Mouse (Mus musculus) right cerebral cortex, postnatal 4 days (tissue): Measurements from ENCODE around the gene Leap2.
"Not testable (repeated sequence)": the region's sequence is repeated elsewhere in the genome, so short reads cannot be mapped to it uniquely, and the experiment has no call there.

ENCODE experiments used
- DNase-seq: peaks from one replicate; pipeline ENCODE4 v3.0.0-alpha.2; 2022

The Leap2 gene

DNA sequence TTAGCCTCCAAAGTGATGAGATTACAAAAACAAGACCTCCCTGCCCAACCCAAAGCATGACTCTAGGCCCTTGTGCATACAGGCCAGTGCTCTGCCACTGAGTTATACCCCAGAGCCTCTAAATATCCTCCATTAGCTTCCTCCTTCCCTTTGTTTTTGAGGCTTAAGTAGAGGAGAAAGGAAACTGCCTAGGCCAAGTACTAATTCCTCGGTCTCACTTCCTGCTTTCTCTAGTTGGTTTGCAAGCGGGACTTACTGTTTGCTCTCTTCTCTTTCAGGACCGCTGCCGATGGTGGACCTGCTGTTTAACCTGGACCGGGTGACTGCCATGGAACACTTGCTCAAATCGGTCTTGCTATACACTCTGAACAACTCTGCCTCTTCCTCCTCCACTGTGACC, 13.4 kb upstream of the Leap2 start:
- DNase-seq, result no peak

DNA sequence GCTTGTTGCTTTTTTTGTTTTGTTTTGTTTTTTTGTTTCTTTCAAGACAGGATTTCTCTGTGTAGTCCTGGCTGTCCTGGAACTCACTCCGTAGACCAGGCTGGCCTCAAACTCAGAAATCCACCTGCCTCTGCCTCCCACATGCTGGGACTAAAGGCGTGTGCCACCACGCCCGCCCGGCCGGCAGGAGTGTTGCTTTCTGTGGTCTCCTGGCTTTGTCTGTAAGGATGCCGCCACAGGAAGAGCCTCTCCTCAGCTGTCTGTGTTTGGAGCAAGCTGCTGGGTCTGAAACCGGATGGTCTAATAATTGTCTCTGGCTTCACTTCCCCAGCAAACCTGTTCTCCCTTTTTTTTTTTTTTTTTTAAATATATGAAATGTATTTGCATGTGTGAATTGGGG, 12.5 kb upstream of the Leap2 start:
- DNase-seq, result no peak

GRCm38 (mm10) chr11:53433057-53433456, 10.1 kb upstream of the Leap2 start:
- no peak for DNase-seq

DNA sequence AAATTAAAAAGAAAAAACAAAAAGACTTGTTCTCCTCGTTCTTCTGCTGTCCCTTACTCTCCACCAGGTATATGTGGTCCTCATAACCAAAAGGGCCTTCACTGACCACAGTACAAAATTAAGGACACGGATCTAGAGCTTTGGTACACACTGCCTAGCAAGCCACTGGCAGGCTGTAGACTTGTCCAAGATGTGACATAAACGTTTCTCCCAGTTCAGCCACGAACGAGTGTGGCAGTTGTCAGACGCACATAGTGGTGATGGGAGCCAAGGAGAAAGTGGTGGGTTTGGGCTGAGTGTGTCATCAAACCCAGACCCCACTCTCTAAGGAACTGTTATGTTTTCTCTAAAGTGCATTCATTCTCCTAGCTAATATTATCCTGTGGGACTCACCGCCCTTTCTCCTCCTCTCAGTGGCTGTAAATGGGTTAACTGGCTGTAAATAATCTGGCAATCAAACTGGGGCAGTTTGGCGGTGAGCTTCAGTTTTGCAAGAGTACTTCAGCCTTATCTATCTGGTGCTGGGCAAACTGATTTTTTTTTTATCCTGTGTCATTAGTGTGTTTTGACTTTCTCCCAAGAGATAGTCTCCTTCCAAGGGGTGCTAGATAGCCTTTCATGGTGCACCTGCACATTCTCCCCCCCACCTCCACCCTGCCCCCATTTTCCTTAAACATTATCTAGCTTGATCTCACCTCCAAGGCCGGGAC, 8.5 kb upstream of the Leap2 start:
- DNase-seq, result no peak

DNA sequence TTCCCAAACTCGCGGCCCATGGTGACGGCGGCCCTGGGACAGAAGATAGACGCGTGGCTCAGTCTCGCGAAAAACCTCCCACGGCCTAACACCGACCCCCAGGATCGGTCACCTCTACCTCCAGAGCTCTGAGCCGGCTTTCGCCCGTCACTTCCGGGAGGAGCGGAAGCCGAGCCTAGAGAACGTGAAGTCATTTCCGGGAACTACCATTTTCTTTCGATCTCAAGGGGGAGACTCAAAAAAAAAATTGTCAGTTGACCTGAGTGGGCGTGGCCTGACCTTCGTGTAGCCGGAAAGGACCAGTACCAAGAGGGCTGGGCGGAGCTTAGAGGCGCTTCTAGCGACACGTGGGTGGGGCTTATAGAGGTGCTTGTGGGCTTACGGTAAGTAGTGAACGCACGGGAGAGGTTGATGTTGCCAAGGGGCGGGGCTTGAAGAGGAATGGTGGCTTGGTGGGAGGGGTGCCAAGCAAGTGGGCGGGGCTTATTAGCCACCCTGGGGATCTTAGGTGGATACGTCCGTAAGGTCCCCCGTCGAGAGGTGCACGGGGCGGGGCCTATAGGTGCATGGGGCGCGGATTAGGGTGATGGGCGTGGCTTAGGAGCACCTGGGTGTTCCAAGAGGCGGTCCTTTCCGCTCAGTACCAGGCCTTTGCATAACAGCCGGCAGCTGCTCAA, 7.8 kb upstream of the Leap2 start, which contains the start of the genes Uqcrq and Gdf9:
TSS of gene Uqcrq (minus strand) at position 162 of the 677 bp plus-strand sequence.
TSS of gene Gdf9 (plus strand) at position 354 of the 677 bp plus-strand sequence.
- DNase-seq, result peak; percentile 98

DNA sequence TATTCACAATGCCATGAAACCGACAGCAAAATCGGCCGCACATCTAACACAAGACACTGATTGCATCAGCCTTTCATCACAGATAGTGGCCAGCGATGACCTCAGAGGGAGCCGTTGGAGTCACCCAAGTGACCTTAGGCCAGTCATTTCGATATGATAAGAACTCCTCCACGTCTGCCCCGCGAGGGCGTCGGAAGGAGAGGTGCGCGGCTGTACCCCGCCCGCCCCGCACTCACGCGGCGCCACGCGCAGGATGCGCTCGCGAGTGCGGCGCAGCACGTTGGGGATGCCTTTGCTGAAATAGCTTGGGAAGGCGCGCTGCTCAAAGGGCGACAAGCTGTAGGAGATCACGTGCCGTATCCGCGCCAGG, 7.3 kb upstream of the Leap2 start:
- DNase-seq, result peak; percentile 31

DNA sequence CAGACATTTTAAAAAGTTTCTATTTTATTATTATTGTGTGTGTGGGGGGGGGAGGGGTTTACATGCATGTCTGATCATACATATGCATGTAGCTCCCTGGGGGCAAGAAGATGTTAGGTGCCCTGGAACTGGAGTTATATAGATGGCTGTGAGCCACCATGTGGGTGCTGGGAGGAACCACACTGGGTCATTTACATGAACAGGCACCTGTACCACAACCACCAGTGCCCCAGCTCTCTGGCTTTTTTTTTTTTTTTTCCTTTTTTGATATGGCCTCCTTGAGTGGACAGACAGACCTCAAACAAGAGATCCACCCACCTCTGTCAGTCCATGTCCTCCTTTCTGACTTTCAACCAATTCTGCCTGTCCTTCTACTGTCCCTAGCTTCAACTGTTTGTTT, 6.2 kb upstream of the Leap2 start:
- no peak for DNase-seq

DNA sequence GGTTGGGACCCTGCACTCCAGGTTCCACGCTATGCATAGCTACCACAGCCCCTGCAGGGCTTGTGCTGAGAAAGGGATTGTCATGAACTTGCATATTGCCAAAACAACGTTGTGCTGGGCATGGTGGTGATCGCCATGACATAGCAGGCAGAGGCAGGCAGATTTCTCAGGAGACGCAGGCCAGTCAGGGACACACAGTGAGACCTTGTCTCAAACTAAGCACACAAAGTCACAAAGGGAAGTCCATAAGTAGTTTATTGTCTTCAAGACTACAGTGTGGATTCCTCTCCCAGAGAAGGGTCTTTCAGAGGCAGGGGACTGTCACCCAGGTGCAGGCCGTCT, 5.7 kb upstream of the Leap2 start:
- DNase-seq, result no peak

GRCm38 (mm10) chr11:53427993-53428715, 5.2 kb upstream of the Leap2 start:
- DNase-seq, result no peak

GRCm38 (mm10) chr11:53426914-53427313, 3.9 kb upstream of the Leap2 start:
- not testable (repeated sequence) for DNase-seq

GRCm38 (mm10) chr11:53425711-53426255, 2.8 kb upstream of the Leap2 start:
- DNase-seq, result no peak

DNA sequence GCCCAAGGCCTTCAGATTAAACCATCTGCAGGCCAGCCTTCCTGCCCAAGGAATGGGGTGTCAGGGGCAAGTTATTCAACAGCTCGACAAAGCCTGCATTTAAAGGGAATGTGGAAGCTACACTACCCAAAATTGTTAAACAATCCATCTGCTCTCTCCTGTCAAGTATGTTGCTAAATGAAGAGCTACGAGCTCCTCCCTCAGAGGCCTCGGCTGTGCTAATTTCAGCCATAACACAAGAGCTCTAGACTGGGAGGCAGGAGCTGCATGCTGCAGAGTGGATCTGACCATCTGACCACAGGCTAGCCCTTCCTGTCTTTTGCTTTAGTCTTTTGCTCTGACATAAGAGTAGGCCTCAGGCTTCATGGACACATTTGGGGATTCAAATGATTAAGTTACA, 2.3 kb upstream of the Leap2 start:
- no peak for DNase-seq

DNA sequence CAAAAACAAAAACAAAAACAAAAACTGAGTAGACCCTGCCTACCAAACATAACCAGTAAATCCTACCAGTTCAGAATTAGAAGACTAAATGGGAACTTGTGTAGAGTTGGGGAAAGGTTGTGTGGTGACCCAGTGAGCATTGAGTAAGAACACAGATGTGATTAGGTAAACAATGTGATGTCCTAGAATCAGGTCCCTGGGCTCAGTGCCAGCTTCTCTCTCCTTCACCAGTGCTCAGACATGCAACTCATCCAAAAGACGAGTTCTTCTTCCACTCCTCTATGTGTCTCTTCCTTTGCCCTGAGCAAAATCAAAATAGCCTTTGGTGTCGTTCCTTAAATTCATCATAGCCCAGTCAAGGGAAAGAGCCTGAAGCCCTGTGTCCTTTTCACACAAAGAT, 1.9 kb upstream of the Leap2 start:
- DNase-seq, result peak; percentile 52

GRCm38 (mm10) chr11:53418048-53418447, 4.9 kb downstream of the Leap2 start:
- no peak for DNase-seq

- no peak for DNase-seq
Observed at GRCm38 (mm10) chr11:53413871-53414270, 9.1 kb downstream of the Leap2 start.

DNA sequence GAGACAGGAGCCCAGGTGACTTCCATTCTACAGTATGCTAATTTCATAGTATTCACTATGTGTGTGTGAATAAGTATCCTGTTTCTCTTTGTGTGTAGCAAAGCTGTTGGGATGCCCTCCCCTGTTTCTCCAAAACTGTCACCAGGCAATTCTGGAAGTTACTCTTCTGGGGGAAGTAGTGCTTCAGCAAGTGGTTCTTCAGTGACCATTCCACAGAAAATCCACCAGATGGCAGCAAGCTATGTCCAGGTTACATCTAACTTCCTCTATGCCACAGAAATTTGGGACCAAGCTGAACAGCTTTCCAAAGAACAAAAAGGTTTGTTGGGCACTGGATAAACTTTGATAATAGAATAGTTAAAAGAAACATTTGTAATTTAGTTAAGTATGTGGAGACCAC, 11.2 kb downstream of the Leap2 start:
- no peak for DNase-seq

DNA sequence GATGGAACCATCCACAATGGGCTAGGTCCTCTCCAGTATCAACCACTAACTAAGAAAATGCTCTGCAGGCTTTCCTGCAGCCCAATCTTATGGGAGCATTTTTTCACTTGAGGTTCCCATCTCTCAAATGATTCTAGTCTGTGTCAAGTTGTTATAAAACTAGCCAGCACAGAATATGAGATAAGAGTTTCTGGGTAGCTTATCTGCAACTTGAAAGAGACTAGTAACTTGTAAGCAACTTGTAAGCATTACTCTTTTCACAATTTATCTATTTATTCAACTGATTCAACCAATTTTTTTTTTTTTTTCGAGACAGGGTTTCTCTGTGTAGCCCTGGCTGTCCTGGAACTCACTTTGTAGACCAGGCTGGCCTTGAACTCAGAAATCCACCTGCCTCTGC, 19.3 kb downstream of the Leap2 start:
- no peak for DNase-seq

DNA sequence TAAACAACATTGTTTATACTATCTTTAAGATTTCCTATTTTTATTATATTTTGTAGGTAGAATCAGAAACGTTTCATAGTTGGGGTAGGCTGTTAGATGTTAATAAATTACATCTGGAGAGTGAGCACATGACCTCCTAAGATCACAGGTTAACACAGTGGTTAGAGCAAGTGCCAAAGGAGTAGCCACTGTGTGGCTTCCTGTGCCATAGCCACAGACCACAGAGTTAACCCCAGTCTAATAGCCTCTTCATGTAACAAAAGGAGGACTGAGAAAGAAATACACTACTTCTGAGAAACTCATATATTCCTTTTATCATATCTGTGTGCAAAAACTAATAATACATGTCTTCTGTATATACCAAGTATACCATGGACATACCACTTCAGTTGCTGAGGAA, 29.1 kb downstream of the Leap2 start:
- no peak for DNase-seq

DNA sequence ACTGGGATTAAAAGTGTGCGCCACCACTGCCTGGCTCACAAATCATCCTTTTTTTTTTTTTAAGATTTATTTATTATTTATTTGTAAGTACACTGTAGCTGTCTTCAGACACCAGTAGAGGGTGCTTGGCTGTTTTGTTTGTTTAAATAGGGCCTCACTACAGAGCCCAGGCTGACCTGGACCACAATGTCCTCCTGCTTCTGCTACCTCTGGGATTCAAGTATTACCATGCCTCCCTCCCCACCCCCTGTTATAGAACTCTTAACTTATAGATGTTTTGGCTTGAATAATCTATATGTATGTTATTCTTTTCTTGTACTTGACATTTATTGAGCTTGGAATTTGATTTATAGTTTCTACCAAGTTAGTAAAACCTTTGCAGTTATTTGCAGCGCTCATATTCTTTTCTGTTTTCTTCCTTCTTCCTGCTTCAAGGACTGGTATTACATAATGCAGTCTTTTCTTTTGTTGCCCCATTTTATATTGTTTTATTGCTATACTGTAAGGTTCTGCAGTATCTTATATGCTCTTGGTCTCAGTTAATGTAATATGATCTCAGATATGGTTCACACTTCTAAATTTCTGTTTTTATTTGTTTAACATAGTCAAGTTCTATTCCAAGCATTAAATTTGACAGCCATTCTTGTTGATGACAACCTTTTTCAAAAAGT, 39.1 kb downstream of the Leap2 start:
- no peak for DNase-seq

- no peak for DNase-seq
Observed at GRCm38 (mm10) chr11:53378918-53379317, 44.1 kb downstream of the Leap2 start.
